Mouse (Mus musculus) forebrain, embryonic 14.5 days (tissue): ENCODE results near the gene Gm973. TPM values are rescaled to one million over a fixed set of nuclear protein-coding genes. Genes with fewer than 3 reads are reported as not detected.
"Not testable (repeated sequence)": the region's sequence is repeated elsewhere in the genome, so short reads cannot be mapped to it uniquely, and the experiment has no call there.

Source experiments
- ATAC-seq: fragments of 200-750 bp; cut with Nextera tagmentation; 2 replicates; pipeline ENCODE4 v1.8.0; 2017; ENCODE audit warnings: mild to moderate bottlenecking, moderate library complexity
- DNase-seq: peaks from one replicate; pipeline ENCODE4 v3.0.0-alpha.2; 2015; ENCODE audit warnings: low spot score
- H3K27ac ChIP-seq: fragments of 300-500 bp; sonication (generic); 2 replicates; pipeline ENCODE4 v1.5.1; 2014; ENCODE audit warnings: low read depth, mild to moderate bottlenecking, control low read depth, low read length, moderate library complexity
- H3K27me3 ChIP-seq: fragments of 300-500 bp; sonication (generic); replicated peaks from 2 replicates; pipeline ENCODE4 v1.6.1; 2014; ENCODE audit warnings: low read length, control low read depth, mixed read lengths; ENCODE audit not compliant: control insufficient read depth, insufficient read depth
- H3K36me3 ChIP-seq: fragments of 300-500 bp; sonication (generic); 2 replicates; pipeline ENCODE4 v1.6.1; 2014; ENCODE audit warnings: low read length, control low read depth; ENCODE audit not compliant: control insufficient read depth, insufficient read depth
- H3K4me1 ChIP-seq: fragments of 300-500 bp; sonication (generic); 2 replicates; pipeline ENCODE4 v1.6.1; 2014; ENCODE audit warnings: antibody characterized with exemption, low read length, control low read depth; ENCODE audit not compliant: control insufficient read depth, insufficient read depth
- H3K4me2 ChIP-seq: fragments of 300-500 bp; sonication (generic); 2 replicates; pipeline ENCODE4 v1.6.1; 2014; ENCODE audit warnings: mild to moderate bottlenecking, control low read depth, low read length
- H3K4me3 ChIP-seq: fragments of 300-500 bp; sonication (generic); 2 replicates; pipeline ENCODE4 v1.5.1; 2014; ENCODE audit warnings: low read depth, low read length, control low read depth
- H3K9ac ChIP-seq: fragments of 300-500 bp; sonication (generic); 2 replicates; pipeline ENCODE4 v1.6.1; 2014; ENCODE audit warnings: mild to moderate bottlenecking, low read length, control low read depth, moderate library complexity
- H3K9me3 ChIP-seq: fragments of 300-500 bp; sonication (generic); replicated peaks from 2 replicates; pipeline ENCODE4 v1.6.1; 2016; ENCODE audit warnings: low read length, control low read depth, mixed read lengths; ENCODE audit not compliant: control insufficient read depth
- WGBS: fragments of 180-500 bp; shearing (Covaris S2); extraction: QIAGEN DNeasy Blood & Tissue Kit; methylation state at CpG from one replicate; pipeline ENCODE4 v1.1.7; 2014; 5-methylcytosine and 5-hydroxymethylcytosine counted together
- polyA plus RNA-seq: library from polyadenylated mRNA; unstranded; fragments of >200 nt; fragmentation: Nextera tagmentation; extraction: Ambion mirVana; gene quantifications from 2 replicates; pipeline ENCODE4 v1.2.1, GENCODE M21; 2014

Gene Gm973
- polyA plus RNA-seq, 1 experiment from 2014 or later: 6.2 TPM

GRCm38 (mm10) chr1:59609896-59610295, 93.8 kb downstream of the Gm973 start:
- no peak for DNase-seq
- H3K27ac ChIP-seq: no peak overlapping the region
- no peaks in the 10 kb centered on the region for H3K9me3 ChIP-seq
- no peaks in the 10 kb centered on the region for H3K27me3 ChIP-seq
- H3K36me3 ChIP-seq: no peaks in the 10 kb centered on the region
- H3K9ac ChIP-seq: no peak overlapping the region
- H3K4me3 ChIP-seq: no peak overlapping the region
- H3K4me2 ChIP-seq: no peak overlapping the region
- 95% methylated on average over 10 of the region's 10 CpGs for WGBS
- no peaks in the 10 kb centered on the region for H3K4me1 ChIP-seq
- ATAC-seq: no peak

GRCm38 (mm10) chr1:59610929-59611328, 94.9 kb downstream of the Gm973 start:
- H3K27ac ChIP-seq: no peak overlapping the region
- ATAC-seq (no peak), DNase-seq (no peak)
- H3K27me3 ChIP-seq: no peaks in the 10 kb centered on the region
- no peak overlapping the region for H3K4me3 ChIP-seq
- H3K4me1 ChIP-seq: no peaks in the 10 kb centered on the region
- H3K9ac ChIP-seq: no peak overlapping the region
- 90% methylated on average over 3 of the region's 3 CpGs for WGBS
- H3K36me3 ChIP-seq: no peaks in the 10 kb centered on the region
- no peaks in the 10 kb centered on the region for H3K9me3 ChIP-seq
- H3K4me2 ChIP-seq: no peak overlapping the region

- DNase-seq: peak; percentile 45
- 47% methylated on average over 6 of the region's 6 CpGs for WGBS
- Histone ChIP-seq H3K27ac (no peak overlapping the region), H3K4me3 (no peak overlapping the region), H3K36me3 (no peaks in the 10 kb centered on the region), H3K9ac (no peak overlapping the region), H3K27me3 (no peaks in the 10 kb centered on the region), H3K4me1 (no peaks in the 10 kb centered on the region), H3K4me2 (no peak overlapping the region), H3K9me3 (no peaks in the 10 kb centered on the region)
- no peak for ATAC-seq
Observed at GRCm38 (mm10) chr1:59613795-59614194, 97.7 kb downstream of the Gm973 start.

GRCm38 (mm10) chr1:59615021-59615420, 99.0 kb downstream of the Gm973 start:
- 78% methylated on average over 2 of the region's 2 CpGs for WGBS

GRCm38 (mm10) chr1:59619201-59619600, 103.1 kb downstream of the Gm973 start:
- no peak overlapping the region for H3K4me3 ChIP-seq
- WGBS: 94% methylated on average over 10 of the region's 10 CpGs
- DNase-seq: no peak
- H3K36me3 ChIP-seq: no peaks in the 10 kb centered on the region
- no peaks in the 10 kb centered on the region for H3K9me3 ChIP-seq
- no peaks in the 10 kb centered on the region for H3K27me3 ChIP-seq
- no peak overlapping the region for H3K4me2 ChIP-seq
- no peaks in the 10 kb centered on the region for H3K4me1 ChIP-seq
- H3K27ac ChIP-seq: no peak overlapping the region
- H3K9ac ChIP-seq: no peak overlapping the region
- no peak for ATAC-seq

More at GRCm38 (mm10) chr1:59615021-59615420, 99.0 kb downstream of the Gm973 start:
- H3K27ac ChIP-seq: no peak overlapping the region
- H3K9ac ChIP-seq: no peak overlapping the region
- H3K4me1 ChIP-seq: no peaks in the 10 kb centered on the region
- H3K4me2 ChIP-seq: no peak overlapping the region
- ATAC-seq: no peak
- H3K27me3 ChIP-seq: no peaks in the 10 kb centered on the region
- no peaks in the 10 kb centered on the region for H3K36me3 ChIP-seq
- no peak for DNase-seq
- H3K4me3 ChIP-seq: no peak overlapping the region
- no peaks in the 10 kb centered on the region for H3K9me3 ChIP-seq

GRCm38 (mm10) chr1:59623325-59624017, 107.4 kb downstream of the Gm973 start:
- H3K4me1 ChIP-seq: 0 out of 2 replicates have a peak, but pooled peaks cover 2% of the 10 kb centered on the region
- no peaks in the 10 kb centered on the region for H3K36me3 ChIP-seq
- 23% methylated on average over 5 of the region's 5 CpGs for WGBS
- no peak overlapping the region for H3K27ac ChIP-seq
- H3K27me3 ChIP-seq: no peaks in the 10 kb centered on the region
- H3K4me2 ChIP-seq: no peak overlapping the region
- no peaks in the 10 kb centered on the region for H3K9me3 ChIP-seq
- ATAC-seq: peak; percentile 96
- H3K9ac ChIP-seq: no peak overlapping the region
- H3K4me3 ChIP-seq: no peak overlapping the region
- DNase-seq: peak; percentile 94

GRCm38 (mm10) chr1:59625410-59625809, 109.3 kb downstream of the Gm973 start:
- DNase-seq: peak; percentile 16
- Histone ChIP-seq H3K27ac (no peak overlapping the region), H3K36me3 (no peaks in the 10 kb centered on the region), H3K9ac (no peak overlapping the region), H3K9me3 (no peaks in the 10 kb centered on the region), H3K4me1 (0 out of 2 replicates have a peak, but pooled peaks cover 2% of the 10 kb centered on the region), H3K4me3 (no peak overlapping the region), H3K4me2 (no peak overlapping the region), H3K27me3 (no peaks in the 10 kb centered on the region)
- WGBS: 56% methylated on average over 5 of the region's 5 CpGs
- no peak for ATAC-seq

- no peak for ATAC-seq
- Histone ChIP-seq H3K4me1 (0 out of 2 replicates have a peak, but pooled peaks cover 2% of the 10 kb centered on the region), H3K36me3 (no peaks in the 10 kb centered on the region), H3K9me3 (no peaks in the 10 kb centered on the region), H3K27me3 (no peaks in the 10 kb centered on the region), H3K4me3 (no peak overlapping the region), H3K4me2 (no peak overlapping the region), H3K9ac (no peak overlapping the region), H3K27ac (no peak overlapping the region)
- DNase-seq: no peak
- WGBS: 44% methylated on average over 6 of the region's 6 CpGs
Observed at GRCm38 (mm10) chr1:59629194-59629593, 113.1 kb downstream of the Gm973 start.

- ATAC-seq, H3K9me3 ChIP-seq, H3K27me3 ChIP-seq, H3K9ac ChIP-seq, H3K36me3 ChIP-seq, H3K4me1 ChIP-seq, H3K4me3 ChIP-seq, H3K27ac ChIP-seq, H3K4me2 ChIP-seq, DNase-seq: not testable (repeated sequence)
- 92% methylated on average over 6 of the region's 6 CpGs for WGBS
Observed at GRCm38 (mm10) chr1:59630356-59630755, 114.3 kb downstream of the Gm973 start.
